Mouse (Mus musculus): ENCODE results near the gene Tdrd6.

The Tdrd6 gene

GRCm38 (mm10) chr17:43629496-43630426 is at the start of gene Tdrd6:
TSS of gene Tdrd6 (minus strand) at chr17:43630299.
- no peak for DNase-seq

GRCm38 (mm10) chr17:43677317-43677716 is 47.2 kb upstream of the Tdrd6 start:
- DNase-seq = peak; percentile 18 to 26

GRCm38 (mm10) chr17:43676241-43676640 is 46.1 kb upstream of the Tdrd6 start:
- DNase-seq = no peak

DNA sequence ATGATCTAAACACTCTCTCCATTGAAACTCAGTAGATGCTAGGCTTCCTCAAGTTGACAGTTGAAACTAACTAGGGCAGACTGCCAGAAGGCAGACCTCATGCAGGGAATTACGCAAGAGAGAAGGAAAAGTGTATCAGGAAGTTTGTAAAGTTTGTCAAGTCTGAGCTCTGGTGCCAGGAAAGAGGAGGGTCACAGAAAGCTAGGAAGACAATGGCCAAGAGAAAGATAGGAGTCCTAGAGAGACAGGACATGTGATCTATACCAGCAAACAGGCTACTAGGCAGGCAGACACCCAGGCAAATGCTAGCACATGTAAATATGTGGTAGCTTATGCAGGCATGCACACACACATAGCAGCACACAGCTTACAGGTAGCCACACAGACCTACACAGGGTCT is 45.1 kb upstream of the Tdrd6 start:
- DNase-seq = no peak

DNA sequence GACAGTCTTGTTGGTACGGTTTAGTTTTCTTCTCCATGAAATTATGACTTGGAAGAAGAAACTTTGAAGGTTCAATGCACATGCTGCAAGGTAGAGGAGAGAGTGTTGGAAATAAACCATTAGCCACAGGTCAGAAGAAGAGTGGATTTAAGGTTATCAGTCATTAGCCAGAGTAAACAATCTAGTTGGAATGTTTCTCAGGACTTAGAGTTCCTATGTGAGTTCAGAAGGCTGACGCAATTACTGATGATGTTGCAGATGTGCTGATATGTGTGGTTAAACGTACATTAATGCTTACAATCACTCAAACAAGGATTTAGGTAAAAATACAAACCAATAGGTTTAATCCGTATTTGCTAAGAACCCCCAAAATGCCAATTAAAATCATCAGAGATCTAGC is 41.8 kb upstream of the Tdrd6 start:
- no peak for DNase-seq

DNA sequence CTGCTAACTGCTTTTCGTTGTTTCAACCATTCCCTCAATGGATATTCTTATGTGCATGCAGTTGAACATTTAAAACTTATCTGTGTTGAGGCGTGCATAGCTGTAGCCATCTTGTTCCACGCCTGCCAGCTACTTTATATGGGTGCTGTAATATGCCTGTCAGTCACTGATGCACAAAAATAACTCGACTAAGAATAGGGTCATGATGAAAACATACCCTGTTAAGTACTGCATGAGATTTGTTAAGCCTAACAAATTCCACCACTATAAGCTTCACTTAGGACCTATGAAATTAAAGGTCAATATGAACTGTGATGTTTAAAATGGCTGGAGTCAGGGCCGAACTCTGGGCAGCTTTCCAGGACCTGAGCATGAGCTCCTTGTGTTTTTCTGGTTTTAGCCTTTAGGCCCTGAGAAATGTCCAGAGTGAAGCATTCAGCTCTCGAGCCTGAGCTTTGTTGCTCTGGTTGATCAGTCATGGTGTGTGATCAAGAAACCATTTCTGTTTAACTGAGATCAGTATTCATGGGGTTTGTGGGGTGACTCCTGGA is 39.1 kb upstream of the Tdrd6 start:
- no peak for DNase-seq

DNA sequence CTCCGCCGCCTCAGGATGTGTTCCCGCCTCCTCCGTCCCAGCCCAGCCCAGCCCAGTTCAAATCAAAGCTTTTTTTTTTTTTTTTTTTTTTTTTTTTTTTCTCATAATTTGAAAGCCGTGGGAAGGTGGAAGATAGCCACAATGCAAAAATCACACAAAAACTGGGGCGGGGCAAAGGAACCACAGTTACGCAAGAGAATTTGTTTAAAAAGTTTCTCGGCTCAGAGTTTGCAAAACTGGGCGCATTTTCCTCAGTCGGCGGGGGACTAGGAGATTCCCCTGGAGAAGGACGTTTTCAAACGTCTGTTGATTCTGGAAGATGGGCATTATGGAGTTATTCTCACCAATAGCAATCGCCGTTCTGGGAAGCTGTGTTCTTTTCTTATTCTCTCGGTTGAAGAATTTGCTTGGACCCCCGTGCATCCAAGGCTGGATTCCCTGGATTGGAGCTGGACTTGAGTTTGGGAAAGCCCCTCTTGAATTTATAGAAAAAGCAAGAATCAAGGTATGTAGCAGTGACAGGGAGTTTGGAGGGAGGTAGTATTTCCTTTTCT is 37.3 kb upstream of the Tdrd6 start, which contains the start of gene Cyp39a1:
TSS of gene Cyp39a1 (plus strand) at position 136 of the 554 bp plus-strand sequence.
- no peak for DNase-seq

DNA sequence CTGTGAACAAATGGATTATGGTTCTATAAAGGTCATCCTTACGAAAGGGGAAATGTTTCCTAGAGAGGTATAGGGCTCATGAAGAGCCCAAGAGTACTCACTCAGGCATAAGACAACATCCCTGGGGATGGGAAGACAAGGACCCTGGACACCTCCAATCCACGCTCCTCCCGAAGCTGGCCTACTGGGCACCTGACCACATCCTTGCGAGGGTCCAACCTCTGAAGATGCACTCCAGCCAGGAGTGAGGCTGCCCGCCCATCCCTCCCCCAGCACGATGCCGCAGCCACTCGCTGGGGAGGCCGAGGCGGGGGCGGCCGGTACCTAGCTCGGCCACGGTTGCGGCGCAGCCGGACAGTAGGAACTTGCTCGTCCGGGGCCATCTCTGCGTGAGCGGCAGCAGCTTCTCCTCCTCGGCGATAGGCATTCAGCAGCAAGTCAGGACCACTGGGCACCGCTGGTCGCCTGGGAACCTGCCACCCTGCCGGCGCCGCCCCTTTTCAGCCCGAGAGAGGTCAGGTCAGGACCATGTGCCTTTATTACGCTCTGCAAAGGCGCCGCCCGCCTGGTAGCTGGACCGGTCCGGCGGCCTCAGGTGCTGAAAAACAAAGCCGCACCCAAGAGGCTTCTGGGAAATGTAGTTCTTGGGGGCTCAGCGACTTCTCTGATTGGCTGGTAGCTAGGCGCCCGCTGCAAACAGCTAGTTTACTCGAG is 36.6 kb upstream of the Tdrd6 start, which contains the start of gene Slc25a27:
TSS of gene Slc25a27 (minus strand) at position 639 of the 714 bp plus-strand sequence.
- peak; percentile 78 to 82 for DNase-seq

DNA sequence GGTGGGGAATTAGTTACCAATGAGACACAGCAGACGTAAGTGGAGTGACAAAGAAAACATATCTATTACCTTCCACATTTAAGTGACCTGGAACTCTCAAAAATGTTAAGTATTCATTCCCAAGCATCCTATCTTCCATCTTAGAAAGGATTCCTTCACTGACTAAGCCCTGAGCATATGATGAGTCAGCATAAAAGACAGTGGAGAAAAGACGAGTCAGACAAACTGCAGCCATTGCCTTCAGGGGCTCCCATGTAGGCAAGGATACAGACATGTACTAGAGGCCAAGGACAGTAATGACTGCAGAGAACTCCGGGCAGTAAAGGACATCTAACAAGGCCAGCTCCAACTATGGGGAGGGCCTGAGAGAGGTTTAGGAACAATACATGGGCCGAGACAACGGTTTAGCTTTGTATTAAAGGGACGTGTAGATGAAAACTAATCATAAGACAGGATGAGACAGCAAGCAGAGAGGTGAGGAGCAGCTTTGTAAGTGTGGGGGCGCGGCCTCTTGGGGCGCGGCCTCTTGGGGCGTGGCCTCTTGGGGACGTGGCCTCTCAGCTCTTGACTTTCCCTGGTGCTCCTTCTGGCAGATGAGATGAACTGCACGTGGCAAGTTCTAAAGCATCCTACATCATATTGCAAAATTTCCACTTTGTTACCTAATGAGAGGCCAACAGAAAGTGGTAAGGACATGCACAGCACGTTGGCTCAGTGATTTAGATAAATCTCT is 21.4 kb upstream of the Tdrd6 start:
- DNase-seq = no peak

- peak in 1 of 2 experiments; percentile 21 for DNase-seq
Measured at GRCm38 (mm10) chr17:43649641-43650436, 19.7 kb upstream of the Tdrd6 start.

GRCm38 (mm10) chr17:43646925-43647324 is 16.8 kb upstream of the Tdrd6 start:
- DNase-seq = no peak

DNA sequence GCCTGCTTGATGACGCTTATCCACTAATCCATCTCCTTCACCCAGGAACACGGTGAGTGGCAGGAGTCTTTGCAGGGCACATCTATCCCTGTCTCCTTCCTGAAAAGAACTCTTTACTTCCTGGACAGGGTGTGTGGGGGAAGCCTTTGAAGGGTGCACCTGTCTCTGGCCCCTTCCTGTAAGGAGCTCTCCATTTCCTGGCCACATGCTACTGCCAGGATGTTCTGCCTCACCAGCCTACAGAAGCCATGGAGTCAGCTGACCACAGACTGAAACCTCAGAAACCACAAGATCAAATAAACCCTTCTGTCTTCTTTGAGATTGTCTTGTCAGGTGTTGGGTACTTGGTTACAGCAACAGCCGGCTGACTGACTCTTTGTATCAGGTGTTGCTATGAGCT is 15.0 kb upstream of the Tdrd6 start:
- no peak for DNase-seq

DNA sequence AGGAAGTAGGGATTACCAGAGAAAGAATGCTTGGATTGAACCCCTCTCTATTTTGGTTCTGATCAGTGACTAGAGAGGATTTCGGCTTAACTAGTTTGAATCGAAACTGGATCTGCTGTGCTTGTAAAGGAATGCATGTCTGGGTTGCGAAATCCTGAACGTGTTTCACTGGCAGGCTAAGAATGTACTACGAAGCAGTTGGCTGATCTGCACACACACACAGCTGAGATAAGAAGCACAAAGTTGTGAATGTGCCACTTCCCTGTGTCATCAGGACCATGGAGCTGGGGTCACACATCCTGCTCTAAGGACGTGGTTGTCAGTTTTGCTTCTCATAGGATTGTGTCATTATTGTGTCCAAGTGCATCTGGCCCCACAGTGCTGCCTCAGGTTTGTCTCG is 14.3 kb upstream of the Tdrd6 start:
- DNase-seq = no peak

DNA sequence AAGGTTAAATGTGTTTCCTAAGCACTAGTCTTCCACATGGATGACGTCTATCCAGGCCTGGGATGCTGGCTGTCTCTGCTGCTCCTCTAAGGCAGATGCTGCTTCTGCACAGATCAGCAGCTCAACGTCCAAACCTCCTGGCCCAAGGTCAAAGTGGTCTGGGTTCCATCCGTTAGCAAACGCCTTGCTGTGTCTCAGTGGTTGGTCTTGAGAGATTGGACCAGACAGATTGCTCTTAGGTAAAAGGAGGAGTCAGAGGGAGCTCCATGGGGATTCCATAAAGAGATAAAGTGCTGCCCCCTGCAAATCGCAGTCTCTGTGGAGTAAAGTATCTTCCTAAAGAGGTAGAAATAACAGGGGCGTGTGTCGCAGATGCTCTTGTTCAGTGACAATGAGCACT is 13.1 kb upstream of the Tdrd6 start:
- no peak for DNase-seq

- no peak for DNase-seq
Measured at GRCm38 (mm10) chr17:43640825-43641224, 10.7 kb upstream of the Tdrd6 start.

DNA sequence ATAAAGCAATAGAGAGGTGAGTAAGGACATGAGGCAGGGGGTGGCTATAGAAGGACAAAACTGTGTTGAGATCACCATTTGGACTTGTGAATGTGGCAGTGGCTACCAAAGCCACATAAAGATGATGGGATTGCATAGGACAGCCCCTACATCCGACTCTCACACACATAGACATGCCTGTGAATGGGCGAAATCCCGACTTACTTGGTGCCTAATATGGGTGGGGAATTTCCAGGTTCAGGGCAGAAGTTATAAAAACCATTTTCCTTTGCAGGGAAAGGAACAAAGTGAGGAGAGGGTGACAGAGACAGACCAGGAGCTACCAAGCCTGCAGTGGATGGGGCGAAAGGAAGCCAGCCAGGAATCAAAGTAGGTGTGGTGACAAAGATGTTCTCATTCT is 7.0 kb upstream of the Tdrd6 start:
- no peak for DNase-seq

DNA sequence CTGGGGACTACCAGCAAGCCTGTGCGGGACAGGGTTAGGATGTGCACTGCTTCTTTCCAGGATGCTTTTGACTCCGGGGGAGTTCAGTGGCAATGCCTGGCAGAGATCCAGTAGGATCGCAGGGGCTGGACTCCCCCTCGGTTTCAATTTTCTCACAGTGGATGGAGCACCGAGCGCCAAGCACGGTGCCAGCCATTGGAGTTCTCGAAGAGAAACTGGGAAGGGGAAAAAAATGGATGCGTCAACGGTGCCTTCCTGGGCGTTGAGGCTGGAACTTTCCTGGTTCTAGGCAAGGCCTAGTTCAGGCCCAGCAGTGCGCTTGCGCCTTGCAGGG is 295 bp upstream of the Tdrd6 start:
- DNase-seq = no peak

- DNase-seq = no peak
Measured at GRCm38 (mm10) chr17:43629026-43629495, 1.0 kb downstream of the Tdrd6 start.

- DNase-seq = no peak
Measured at GRCm38 (mm10) chr17:43628246-43628645, 1.9 kb downstream of the Tdrd6 start.

DNA sequence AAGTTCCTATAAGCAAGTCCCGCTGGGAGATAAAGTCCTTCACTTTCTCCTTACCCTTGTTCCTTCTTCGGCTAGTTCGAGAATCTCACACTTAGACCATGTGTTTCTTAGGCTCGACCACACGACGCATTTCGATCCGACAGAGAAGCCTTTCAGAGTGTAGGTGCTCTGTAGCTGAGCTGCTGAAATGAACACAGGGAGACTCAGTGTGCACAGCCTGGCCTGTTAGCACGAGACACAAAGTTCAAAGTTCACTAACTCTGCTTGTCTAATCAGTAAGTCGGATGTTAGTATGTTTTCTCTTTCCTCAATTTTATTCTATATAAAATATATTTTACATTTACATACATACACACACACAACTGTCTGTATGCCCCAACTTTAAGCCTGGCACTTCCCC is 8.0 kb downstream of the Tdrd6 start:
- DNase-seq = no peak

- DNase-seq = no peak
Measured at GRCm38 (mm10) chr17:43619156-43619555, 10.9 kb downstream of the Tdrd6 start.

GRCm38 (mm10) chr17:43612221-43612620 is 17.9 kb downstream of the Tdrd6 start:
- no peak for DNase-seq

Data from spleen, adult 18-20 months (tissue).